Mouse (Mus musculus) forebrain, embryonic 13.5 days (tissue): ENCODE results near the gene Olfr960. TPM values are rescaled to one million over a fixed set of nuclear protein-coding genes. Genes with fewer than 3 reads are reported as not detected.
A peak's percentile ranks its signal among the peaks of the same experiment; 100 is the strongest.

Experiments used
- ATAC-seq: fragments of 200-750 bp; cut with Nextera tagmentation; 2 replicates; pipeline ENCODE4 v1.8.0; 2017
- H3K27ac ChIP-seq: fragments of 300-500 bp; sonication (generic); 2 replicates; pipeline ENCODE4 v1.5.1; 2015; ENCODE audit warnings: inconsistent platforms, mild to moderate bottlenecking, moderate library complexity
- H3K27me3 ChIP-seq: fragments of 300-500 bp; sonication (generic); 2 replicates; pipeline ENCODE4 v1.6.1; 2015; ENCODE audit warnings: mild to moderate bottlenecking, inconsistent platforms
- H3K36me3 ChIP-seq: fragments of 300-500 bp; sonication (generic); 2 replicates; pipeline ENCODE4 v1.6.1; 2015; ENCODE audit warnings: mild to moderate bottlenecking, inconsistent platforms; ENCODE audit not compliant: poor library complexity, severe bottlenecking
- H3K4me1 ChIP-seq: fragments of 300-500 bp; sonication (generic); 2 replicates; pipeline ENCODE4 v1.6.1; 2015; ENCODE audit warnings: inconsistent platforms
- H3K4me2 ChIP-seq: fragments of 300-500 bp; sonication (generic); 2 replicates; pipeline ENCODE4 v1.6.1; 2015; ENCODE audit warnings: inconsistent platforms, mild to moderate bottlenecking, moderate library complexity
- H3K4me3 ChIP-seq: fragments of 300-500 bp; sonication (generic); 2 replicates; pipeline ENCODE4 v1.5.1; 2015; ENCODE audit warnings: mild to moderate bottlenecking, inconsistent platforms
- H3K9ac ChIP-seq: fragments of 300-500 bp; sonication (generic); 2 replicates; pipeline ENCODE4 v1.6.1; 2015; ENCODE audit warnings: mild to moderate bottlenecking, inconsistent platforms
- H3K9me3 ChIP-seq: fragments of 300-500 bp; sonication (generic); replicated peaks from 2 replicates; pipeline ENCODE4 v1.6.1; 2016; ENCODE audit warnings: inconsistent platforms
- WGBS: fragments of 180-500 bp; shearing (Covaris S2); methylation state at CpG from one replicate; pipeline ENCODE4 v1.1.7; 2015; 5-methylcytosine and 5-hydroxymethylcytosine counted together
- polyA plus RNA-seq: library from polyadenylated mRNA; unstranded; fragments of >200 nt; fragmentation: Nextera tagmentation; extraction: Ambion mirVana; gene quantifications from 2 replicates; pipeline ENCODE4 v1.2.1, GENCODE M21; 2015

The Olfr960 gene
- polyA plus RNA-seq, 1 experiment from 2014 or later: not detected

GRCm38 (mm10) chr9:39633913-39634594, 12.9 kb downstream of the Olfr960 start:
- Histone ChIP-seq H3K9ac (no peak overlapping the region), H3K27ac (peak overlapping the region; percentile 41; the same call in 1 of the 2 replicates)
- 0 out of 2 replicates have a peak, but pooled peaks have one; percentile 51 for ATAC-seq

GRCm38 (mm10) chr9:39644785-39645184, 23.6 kb downstream of the Olfr960 start, which contains the start of gene Olfr961:
Gene Olfr961, plus strand, starts transcription at chr9:39645085.
- Histone ChIP-seq H3K4me3 (no peak within 1 kb of the TSS), H3K4me2 (no peak within 1 kb of the TSS), H3K36me3 (no peaks in the 10 kb centered on the region), H3K27me3 (no peaks in the 10 kb centered on the region), H3K9ac (no peak within 1 kb of the TSS), H3K9me3 (no peaks in the 10 kb centered on the region), H3K4me1 (no peaks in the 10 kb centered on the region), H3K27ac (no peak within 1 kb of the TSS)
- no peak for ATAC-seq

More at GRCm38 (mm10) chr9:39633913-39634594, 12.9 kb downstream of the Olfr960 start:
- H3K36me3 ChIP-seq: no peaks in the 10 kb centered on the region
- H3K4me1 ChIP-seq: no peaks in the 10 kb centered on the region
- H3K27me3 ChIP-seq: no peaks in the 10 kb centered on the region
- H3K9me3 ChIP-seq: no peaks in the 10 kb centered on the region
- H3K4me2 ChIP-seq: no peak overlapping the region
- no peak overlapping the region for H3K4me3 ChIP-seq
- 41% methylated on average over 4 of the region's 4 CpGs for WGBS

GRCm38 (mm10) chr9:39647382-39647781, 26.2 kb downstream of the Olfr960 start:
- Histone ChIP-seq H3K27ac (no peak overlapping the region), H3K36me3 (no peaks in the 10 kb centered on the region), H3K4me2 (no peak overlapping the region), H3K4me1 (no peaks in the 10 kb centered on the region), H3K27me3 (no peaks in the 10 kb centered on the region), H3K9ac (no peak overlapping the region), H3K4me3 (no peak overlapping the region), H3K9me3 (no peaks in the 10 kb centered on the region)
- WGBS: 94% methylated on average over 4 of the region's 4 CpGs
- ATAC-seq: no peak

GRCm38 (mm10) chr9:39654756-39655396, 33.7 kb downstream of the Olfr960 start:
- WGBS: 74% methylated on average over 6 of the region's 6 CpGs

GRCm38 (mm10) chr9:39666905-39667304, 45.7 kb downstream of the Olfr960 start, which contains the start of gene Olfr963:
Gene Olfr963, plus strand, starts transcription at chr9:39667205.
- no peaks in the 10 kb centered on the region for H3K27me3 ChIP-seq
- 84% methylated on average over 1 of the region's 1 CpGs for whole genome bisulfite sequencing
- ATAC-seq: no peak
- no peaks in the 10 kb centered on the region for H3K36me3 ChIP-seq
- H3K4me1 ChIP-seq: no peaks in the 10 kb centered on the region
- H3K9me3 ChIP-seq: no peaks in the 10 kb centered on the region
- no peak within 1 kb of the TSS for H3K9ac ChIP-seq
- H3K4me3 ChIP-seq: no peak within 1 kb of the TSS
- no peak within 1 kb of the TSS for H3K27ac ChIP-seq
- H3K4me2 ChIP-seq: no peak within 1 kb of the TSS

More at GRCm38 (mm10) chr9:39654756-39655396, 33.7 kb downstream of the Olfr960 start:
- Histone ChIP-seq H3K27me3 (no peaks in the 10 kb centered on the region), H3K9ac (no peak overlapping the region), H3K9me3 (no peaks in the 10 kb centered on the region), H3K4me3 (no peak overlapping the region), H3K36me3 (no peaks in the 10 kb centered on the region), H3K27ac (no peak overlapping the region), H3K4me1 (no peaks in the 10 kb centered on the region), H3K4me2 (no peak overlapping the region)
- no peak for ATAC-seq

GRCm38 (mm10) chr9:39669723-39670122, 48.5 kb downstream of the Olfr960 start:
- Histone ChIP-seq H3K27me3 (no peaks in the 10 kb centered on the region), H3K9ac (no peak overlapping the region), H3K4me1 (no peaks in the 10 kb centered on the region), H3K9me3 (no peaks in the 10 kb centered on the region), H3K4me3 (no peak overlapping the region), H3K27ac (no peak overlapping the region), H3K36me3 (no peaks in the 10 kb centered on the region), H3K4me2 (no peak overlapping the region)
- ATAC-seq: no peak
- WGBS: 91% methylated on average over 2 of the region's 2 CpGs

Other genes starting within 250 kb of the Olfr960 start
- gene Olfr951, start 234.0 kb upstream of the Olfr960 start, polyA plus RNA-seq: not detected in 2 replicates
- not detected in 2 replicates for gene Olfr952, start 194.2 kb upstream of the Olfr960 start, polyA plus RNA-seq
- gene Olfr954, start 164.7 kb upstream of the Olfr960 start, polyA plus RNA-seq: not detected in 2 replicates
- gene Olfr955, start 149.4 kb upstream of the Olfr960 start, polyA plus RNA-seq: not detected in 2 replicates
- not detected in 2 replicates for gene Olfr44, start 127.4 kb upstream of the Olfr960 start, polyA plus RNA-seq
- not detected in 2 replicates for gene Olfr957, start 105.6 kb upstream of the Olfr960 start, polyA plus RNA-seq
- not detected in 2 replicates for gene Olfr958, start 67.3 kb upstream of the Olfr960 start, polyA plus RNA-seq
- gene Olfr959, start 45.8 kb upstream of the Olfr960 start, polyA plus RNA-seq: not detected in 2 replicates
- gene AW551984, start 17.0 kb upstream of the Olfr960 start, polyA plus RNA-seq: 19.8 and 32.4 TPM in 2 replicates
- not detected in 2 replicates for gene Olfr148, start 10.7 kb upstream of the Olfr960 start, polyA plus RNA-seq
- gene Olfr961, start 23.7 kb downstream of the Olfr960 start, polyA plus RNA-seq: not detected in 2 replicates
- gene Olfr963, start 45.8 kb downstream of the Olfr960 start, polyA plus RNA-seq: not detected in 2 replicates
- gene Olfr149, start 85.7 kb downstream of the Olfr960 start, polyA plus RNA-seq: not detected in 2 replicates
- not detected in 2 replicates for gene Olfr965, start 90.0 kb downstream of the Olfr960 start, polyA plus RNA-seq
- gene Olfr150, start 109.6 kb downstream of the Olfr960 start, polyA plus RNA-seq: not detected in 2 replicates
- gene Olfr967, start 124.9 kb downstream of the Olfr960 start, polyA plus RNA-seq: not detected in 2 replicates
- not detected in 2 replicates for gene Olfr968, start 161.9 kb downstream of the Olfr960 start, polyA plus RNA-seq
- not detected in 2 replicates for gene Olfr969, start 169.6 kb downstream of the Olfr960 start, polyA plus RNA-seq
- gene Olfr970, start 187.5 kb downstream of the Olfr960 start, polyA plus RNA-seq: not detected in 2 replicates
- gene Olfr971, start 215.5 kb downstream of the Olfr960 start, polyA plus RNA-seq: not detected in 2 replicates
- not detected in 2 replicates for gene Olfr972, start 245.0 kb downstream of the Olfr960 start, polyA plus RNA-seq